Mouse (Mus musculus) embryonic facial prominence, embryonic 13.5 days (tissue): ENCODE measurements around the gene Apopt1. TPM values are rescaled to one million over a fixed set of nuclear protein-coding genes. Genes with fewer than 3 reads are reported as not detected.

Experiments
- ATAC-seq: fragments of 200-750 bp; cut with Nextera tagmentation; 2 replicates; pipeline ENCODE4 v1.8.0; 2017; ENCODE audit warnings: low read depth; ENCODE audit not compliant: insufficient number of reproducible peaks, insufficient read depth, low FRiP score, low TSS enrichment
- H3K27ac ChIP-seq: fragments of 300-500 bp; sonication (generic); 2 replicates; pipeline ENCODE4 v1.5.1; 2015; ENCODE audit warnings: moderate library complexity, mild to moderate bottlenecking, inconsistent platforms
- H3K27me3 ChIP-seq: fragments of 300-500 bp; sonication (generic); 2 replicates; pipeline ENCODE4 v1.6.1; 2015; ENCODE audit warnings: mild to moderate bottlenecking, inconsistent platforms
- H3K36me3 ChIP-seq: fragments of 300-500 bp; sonication (generic); 2 replicates; pipeline ENCODE4 v1.6.1; 2015; ENCODE audit warnings: mild to moderate bottlenecking, inconsistent platforms
- H3K4me1 ChIP-seq: fragments of 300-500 bp; sonication (generic); 2 replicates; pipeline ENCODE4 v1.6.1; 2015; ENCODE audit warnings: inconsistent platforms
- H3K4me2 ChIP-seq: fragments of 300-500 bp; sonication (generic); 2 replicates; pipeline ENCODE4 v1.6.1; 2015; ENCODE audit warnings: moderate library complexity, mild to moderate bottlenecking, inconsistent platforms
- H3K4me3 ChIP-seq: fragments of 300-500 bp; sonication (generic); 2 replicates; pipeline ENCODE4 v1.5.1; 2015; ENCODE audit warnings: mild to moderate bottlenecking, inconsistent platforms
- H3K9ac ChIP-seq: fragments of 300-500 bp; sonication (generic); 2 replicates; pipeline ENCODE4 v1.6.1; 2015; ENCODE audit warnings: mild to moderate bottlenecking, inconsistent platforms
- H3K9me3 ChIP-seq: fragments of 300-500 bp; sonication (generic); 2 replicates; pipeline ENCODE4 v1.6.1; 2016; ENCODE audit warnings: inconsistent platforms
- WGBS: fragments of 180-500 bp; shearing (Covaris S2); methylation state at CpG from one replicate; pipeline ENCODE4 v1.1.7; 2015; ENCODE audit warnings: mixed read lengths; 5-methylcytosine and 5-hydroxymethylcytosine counted together
- polyA plus RNA-seq: library from polyadenylated mRNA; unstranded; fragments of >200 nt; fragmentation: Nextera tagmentation; extraction: Ambion mirVana; gene quantifications from 2 replicates; pipeline ENCODE4 v1.2.1, GENCODE M21; 2015

The Apopt1 gene
- polyA plus RNA-seq, 1 experiment from 2014 or later: 66.0 TPM

GRCm38 (mm10) chr12:111682003-111682402 is 31.1 kb upstream of the Apopt1 start:
- WGBS: 84% methylated on average over 5 of the region's 5 CpGs
- no peaks in the 10 kb centered on the region for H3K9me3 ChIP-seq
- H3K4me2 ChIP-seq: no peak overlapping the region
- H3K27ac ChIP-seq: no peak overlapping the region
- H3K9ac ChIP-seq: no peak overlapping the region
- peaks cover 20% of the 10 kb centered on the region for H3K4me1 ChIP-seq
- H3K4me3 ChIP-seq: no peak overlapping the region
- H3K36me3 ChIP-seq: peaks cover 39% of the 10 kb centered on the region
- no peak for ATAC-seq
- H3K27me3 ChIP-seq: no peaks in the 10 kb centered on the region

- Histone ChIP-seq H3K27ac (no peak overlapping the region), H3K4me3 (no peak overlapping the region)
- no peak for ATAC-seq
These were observed 30.3 kb upstream of the Apopt1 start for GRCm38 (mm10) chr12:111682806-111683205.

GRCm38 (mm10) chr12:111686390-111686789 is 26.7 kb upstream of the Apopt1 start:
- no peak overlapping the region for H3K4me2 ChIP-seq
- ATAC-seq: no peak

More at GRCm38 (mm10) chr12:111682806-111683205, 30.3 kb upstream of the Apopt1 start:
- Histone ChIP-seq H3K36me3 (peaks cover 39% of the 10 kb centered on the region), H3K4me2 (no peak overlapping the region), H3K9me3 (no peaks in the 10 kb centered on the region), H3K27me3 (no peaks in the 10 kb centered on the region), H3K4me1 (peaks cover 20% of the 10 kb centered on the region), H3K9ac (no peak overlapping the region)
- 69% methylated on average over 5 of the region's 5 CpGs for WGBS

GRCm38 (mm10) chr12:111687350-111688068 is 25.6 kb upstream of the Apopt1 start:
- peaks cover 11% of the 10 kb centered on the region for H3K4me1 ChIP-seq
- 36% methylated on average over 14 of the region's 14 CpGs for WGBS
- H3K27ac ChIP-seq: 0 out of 2 replicates have a peak overlapping the region, but pooled peaks have one; percentile 23
- ATAC-seq: no peak
- H3K36me3 ChIP-seq: peaks cover 14% of the 10 kb centered on the region
- H3K27me3 ChIP-seq: no peaks in the 10 kb centered on the region
- no peak overlapping the region for H3K4me2 ChIP-seq
- no peak overlapping the region for H3K4me3 ChIP-seq
- H3K9me3 ChIP-seq: no peaks in the 10 kb centered on the region
- H3K9ac ChIP-seq: no peak overlapping the region

More at GRCm38 (mm10) chr12:111686390-111686789, 26.7 kb upstream of the Apopt1 start:
- Histone ChIP-seq H3K27me3 (no peaks in the 10 kb centered on the region), H3K9me3 (no peaks in the 10 kb centered on the region), H3K9ac (no peak overlapping the region), H3K4me1 (peaks cover 8% of the 10 kb centered on the region), H3K36me3 (peaks cover 25% of the 10 kb centered on the region), H3K4me3 (no peak overlapping the region), H3K27ac (no peak overlapping the region)
- WGBS: 85% methylated on average over 4 of the region's 4 CpGs

- ATAC-seq: no peak
- Histone ChIP-seq H3K4me3 (no peak overlapping the region), H3K27me3 (no peaks in the 10 kb centered on the region), H3K9ac (no peak overlapping the region), H3K27ac (no peak overlapping the region), H3K9me3 (no peaks in the 10 kb centered on the region), H3K4me2 (no peak overlapping the region), H3K4me1 (peaks cover 16% of the 10 kb centered on the region), H3K36me3 (peaks cover 9% of the 10 kb centered on the region; the same call in 1 of the 2 replicates)
- WGBS: 40% methylated on average over 2 of the region's 2 CpGs
These were observed 25.0 kb upstream of the Apopt1 start for GRCm38 (mm10) chr12:111688069-111688428.

GRCm38 (mm10) chr12:111689426-111689825 is 23.6 kb upstream of the Apopt1 start:
- Histone ChIP-seq H3K27ac (no peak overlapping the region), H3K27me3 (no peaks in the 10 kb centered on the region), H3K4me3 (no peak overlapping the region), H3K4me2 (no peak overlapping the region), H3K9ac (no peak overlapping the region), H3K4me1 (peaks cover 29% of the 10 kb centered on the region), H3K9me3 (no peaks in the 10 kb centered on the region), H3K36me3 (no peaks in the 10 kb centered on the region)
- ATAC-seq: no peak
- 87% methylated on average over 11 of the region's 11 CpGs for WGBS

GRCm38 (mm10) chr12:111691346-111691872 is 21.7 kb upstream of the Apopt1 start:
- ATAC-seq: no peak
- H3K9me3 ChIP-seq: no peaks in the 10 kb centered on the region
- H3K4me2 ChIP-seq: no peak overlapping the region
- no peaks in the 10 kb centered on the region for H3K36me3 ChIP-seq
- WGBS: 23% methylated on average over 5 of the region's 5 CpGs
- H3K27me3 ChIP-seq: no peaks in the 10 kb centered on the region
- H3K4me1 ChIP-seq: peaks cover 46% of the 10 kb centered on the region
- no peak overlapping the region; the same call in 1 of the 2 replicates for H3K9ac ChIP-seq
- H3K27ac ChIP-seq: no peak overlapping the region; the same call in 1 of the 2 replicates
- no peak overlapping the region for H3K4me3 ChIP-seq

- H3K9ac ChIP-seq: no peak overlapping the region
- H3K27ac ChIP-seq: peak overlapping the region; percentile 64; the same call in 1 of the 2 replicates
- H3K4me2 ChIP-seq: no peak overlapping the region
- ATAC-seq: no peak
- WGBS: 83% methylated on average over 5 of the region's 5 CpGs
- no peaks in the 10 kb centered on the region for H3K9me3 ChIP-seq
- no peak overlapping the region for H3K4me3 ChIP-seq
- H3K27me3 ChIP-seq: no peaks in the 10 kb centered on the region
- H3K36me3 ChIP-seq: no peaks in the 10 kb centered on the region
- peaks cover 39% of the 10 kb centered on the region for H3K4me1 ChIP-seq
These were observed 20.2 kb upstream of the Apopt1 start for GRCm38 (mm10) chr12:111692899-111693298.

GRCm38 (mm10) chr12:111693341-111694270 is 19.5 kb upstream of the Apopt1 start:
- no peak overlapping the region for H3K4me3 ChIP-seq

GRCm38 (mm10) chr12:111694271-111694781 is 18.7 kb upstream of the Apopt1 start:
- Histone ChIP-seq H3K9ac (0 out of 2 replicates have a peak overlapping the region, but pooled peaks have one; percentile 21), H3K9me3 (no peaks in the 10 kb centered on the region), H3K4me1 (peaks cover 38% of the 10 kb centered on the region), H3K27me3 (no peaks in the 10 kb centered on the region), H3K4me2 (peak overlapping the region; percentile 39), H3K27ac (peak overlapping the region; percentile 64; the same call in 1 of the 2 replicates), H3K36me3 (no peaks in the 10 kb centered on the region), H3K4me3 (no peak overlapping the region)
- WGBS: 15% methylated on average over 12 of the region's 12 CpGs
- peak; percentile 20; the same call in 1 of the 2 replicates for ATAC-seq

More at GRCm38 (mm10) chr12:111693341-111694270, 19.5 kb upstream of the Apopt1 start:
- peak overlapping the region; percentile 39 for H3K4me2 ChIP-seq
- peaks cover 38% of the 10 kb centered on the region for H3K4me1 ChIP-seq
- no peaks in the 10 kb centered on the region for H3K36me3 ChIP-seq
- peak overlapping the region; percentile 64 for H3K27ac ChIP-seq
- no peaks in the 10 kb centered on the region for H3K27me3 ChIP-seq
- H3K9me3 ChIP-seq: no peaks in the 10 kb centered on the region
- WGBS: 33% methylated on average over 18 of the region's 18 CpGs
- H3K9ac ChIP-seq: peak overlapping the region; percentile 55; the same call in 1 of the 2 replicates
- peak; percentile 60 for ATAC-seq
